Mouse (Mus musculus) C2C12 (cell line): ENCODE results near the gene Scaf11.

ENCODE experiments used
- CTCF ChIP-seq: IDR thresholded peaks from one replicate; pipeline ENCODE4 v1.5.1; 2011; ENCODE audit not compliant: control insufficient read depth, insufficient read depth, insufficient read length
- USF1 ChIP-seq: IDR thresholded peaks from one replicate; pipeline ENCODE4 v1.6.1; 2011; ENCODE audit warnings: low read depth, mild to moderate bottlenecking, control low read depth, moderate library complexity

DNA sequence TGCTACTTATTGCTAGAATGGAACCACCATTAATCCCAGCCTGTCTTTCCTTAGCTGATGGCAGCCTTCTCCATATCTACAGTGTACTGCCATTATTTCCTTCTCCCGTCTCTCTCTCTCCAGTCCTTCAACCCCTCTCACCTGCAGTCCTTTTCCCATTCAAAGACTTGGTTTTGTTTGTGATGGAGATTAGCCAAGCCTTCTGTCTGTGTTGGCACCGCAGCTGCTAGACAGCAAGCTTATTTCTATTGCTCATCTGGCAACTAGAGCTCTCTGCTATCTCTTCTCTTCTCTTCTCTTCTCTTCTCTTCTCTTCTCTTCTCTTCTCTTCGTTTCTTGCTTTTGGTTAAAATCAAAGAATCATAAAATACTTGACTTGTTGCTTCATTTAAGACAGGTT lies 95.3 kb downstream of the Scaf11 start:
- no peak for TF ChIP-seq CTCF
- no peak for TF ChIP-seq USF1
